Mouse (Mus musculus): ENCODE measurements around the gene Plxna2. TPM values are rescaled to one million over a fixed set of nuclear protein-coding genes. Genes with fewer than 3 reads are reported as not detected.
A peak's percentile ranks its signal among the peaks of the same experiment; 100 is the strongest.

Gene Plxna2
- polyA plus RNA-seq, 1 experiment from 2014 or later, result 4.0 TPM

DNA sequence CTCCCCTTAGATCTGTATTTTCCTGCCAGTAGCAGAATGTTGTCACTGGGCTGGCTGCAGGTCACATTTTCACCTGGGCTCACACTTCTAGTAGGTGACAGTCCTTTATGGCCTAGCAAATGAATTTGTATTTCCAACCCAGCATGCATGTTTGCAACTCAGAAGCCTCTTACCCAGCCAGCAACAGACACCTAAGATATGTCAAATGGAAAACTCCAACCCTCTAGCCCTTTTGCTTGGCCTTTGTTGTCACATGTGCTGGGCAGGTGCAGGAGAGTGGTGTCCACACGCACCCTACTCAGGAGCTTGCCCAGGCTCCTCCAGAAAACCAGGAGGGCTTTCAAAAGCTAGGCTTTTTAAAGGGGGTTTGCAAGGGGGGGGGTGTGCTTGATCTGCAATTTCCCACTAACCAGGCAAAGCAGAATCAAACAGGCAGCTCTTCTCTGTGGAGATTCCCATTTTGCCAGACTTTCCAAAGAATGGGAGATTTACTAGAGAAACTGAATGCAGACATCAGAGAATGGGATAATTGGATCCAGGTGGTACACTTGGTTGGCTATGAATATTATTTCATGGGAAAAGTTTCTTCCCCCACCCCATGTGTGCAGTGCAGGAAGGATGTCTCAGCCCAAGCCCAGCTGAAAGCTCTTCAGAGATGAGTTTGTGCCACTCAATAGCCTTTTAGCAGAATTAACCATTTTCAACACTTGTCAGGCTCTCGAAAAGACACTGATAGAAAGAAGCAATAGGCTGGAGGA, 127.3 kb downstream of the Plxna2 start:
- Histone ChIP-seq H3K4me1 (ENCODE audit: control insufficient read depth, insufficient read depth, low read length) (peaks cover 6% of the 10 kb centered on the region), H3K9me3 (ENCODE audit: control insufficient read depth, low read length) (no peaks in the 10 kb centered on the region), H3K36me3 (ENCODE audit: control insufficient read depth, insufficient read depth, low read length) (no peaks in the 10 kb centered on the region), H3K27me3 (ENCODE audit: control insufficient read depth, insufficient read depth, low read length) (no peaks in the 10 kb centered on the region), H3K4me2 (ENCODE audit: low read depth, severe bottlenecking) (no peak overlapping the region), H3K9ac (ENCODE audit: low read length) (no peak overlapping the region), H3K4me3 (ENCODE audit: low read depth, low read length) (no peak overlapping the region), H3K27ac (replicated peaks; ENCODE audit: low read depth, low read length) (no peak overlapping the region)
- no peak for ATAC-seq (ENCODE audit: insufficient number of reproducible peaks, low FRiP score, low TSS enrichment, low read depth)
- no peak for DNase-seq (ENCODE audit: low spot score)
- 66% methylated on average over 2 of the region's 2 CpGs for WGBS

DNA sequence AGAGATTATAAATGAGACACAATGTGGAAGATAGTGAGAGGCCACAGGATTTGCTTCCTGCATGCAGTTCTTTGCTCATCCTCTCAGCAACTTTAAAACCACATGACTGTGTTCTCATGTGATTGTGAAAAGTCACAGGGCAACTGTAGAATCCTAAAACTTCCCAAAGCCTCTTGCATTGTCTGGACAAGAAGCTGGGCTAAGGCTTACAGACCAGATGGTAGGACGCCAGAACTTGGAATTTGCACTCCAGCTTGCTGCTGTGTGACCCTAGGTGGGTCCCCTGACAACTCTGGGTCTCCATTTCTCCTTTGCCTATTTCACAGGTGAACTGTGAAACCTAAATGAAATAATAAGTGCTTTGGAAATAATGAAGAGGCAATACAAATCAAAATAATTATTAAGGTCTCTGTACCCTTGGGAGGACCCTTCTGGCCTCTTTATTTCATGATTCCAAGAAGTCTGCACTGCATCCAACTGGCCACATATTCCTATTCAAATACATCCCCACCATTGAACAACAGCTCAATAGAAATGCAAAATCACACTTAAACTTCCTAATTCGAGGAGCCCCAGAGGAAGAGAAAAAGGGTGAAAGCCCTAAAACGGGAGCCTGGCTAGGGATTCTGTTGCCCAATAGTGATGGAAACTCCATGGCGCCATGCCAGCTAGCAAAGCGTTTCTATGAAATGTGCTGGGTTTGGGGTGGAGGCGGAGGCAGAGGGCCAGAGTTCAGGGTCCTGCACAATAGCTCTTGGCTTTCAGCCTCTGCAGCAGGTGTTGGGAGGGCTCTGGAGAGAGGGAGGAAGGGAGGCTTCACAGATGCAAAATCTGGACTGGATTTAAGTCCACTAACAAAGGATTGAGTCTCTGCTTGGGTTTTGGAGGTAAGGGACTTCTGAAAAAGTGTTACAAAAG, 128.6 kb downstream of the Plxna2 start:
- WGBS, result 51% methylated on average over 6 of the region's 6 CpGs
- Histone ChIP-seq H3K27ac (replicated peaks; ENCODE audit: low read depth, low read length) (no peak overlapping the region), H3K36me3 (ENCODE audit: control insufficient read depth, insufficient read depth, low read length) (no peaks in the 10 kb centered on the region), H3K9me3 (ENCODE audit: control insufficient read depth, low read length) (no peaks in the 10 kb centered on the region), H3K4me1 (ENCODE audit: control insufficient read depth, insufficient read depth, low read length) (peaks cover 6% of the 10 kb centered on the region), H3K27me3 (ENCODE audit: control insufficient read depth, insufficient read depth, low read length) (no peaks in the 10 kb centered on the region), H3K4me2 (ENCODE audit: low read depth, severe bottlenecking) (no peak overlapping the region), H3K9ac (ENCODE audit: low read length) (no peak overlapping the region), H3K4me3 (ENCODE audit: low read depth, low read length) (no peak overlapping the region)
- ATAC-seq (ENCODE audit: insufficient number of reproducible peaks, low FRiP score, low TSS enrichment, low read depth) (0 out of 2 replicates have a peak, but pooled peaks have one; percentile 50), DNase-seq (ENCODE audit: low spot score) (peak; percentile 29)

DNA sequence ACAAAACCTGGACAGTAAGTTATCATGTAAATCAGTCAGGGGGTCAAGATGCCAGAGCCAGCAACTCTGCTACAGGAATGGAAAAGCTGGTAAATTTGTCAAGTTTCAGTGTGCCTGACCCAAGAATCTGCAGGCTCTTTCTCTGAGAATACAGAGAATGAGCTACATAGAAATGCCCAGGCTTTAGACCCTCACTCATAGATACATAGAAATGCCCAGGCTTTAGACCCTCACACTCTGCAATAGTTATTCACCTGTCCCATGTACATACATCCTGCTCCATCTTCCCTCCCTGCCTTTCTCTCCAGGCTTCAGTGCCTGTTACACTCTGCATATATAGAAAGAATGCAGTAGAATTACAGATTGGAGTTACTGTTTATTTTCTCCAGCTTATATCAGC, 129.2 kb downstream of the Plxna2 start:
- no peak overlapping the region for H3K27ac ChIP-seq (replicated peaks; ENCODE audit: low read depth, low read length)
- no peaks in the 10 kb centered on the region for H3K9me3 ChIP-seq (ENCODE audit: control insufficient read depth, low read length)
- no peaks in the 10 kb centered on the region for H3K36me3 ChIP-seq (ENCODE audit: control insufficient read depth, insufficient read depth, low read length)
- H3K27me3 ChIP-seq (ENCODE audit: control insufficient read depth, insufficient read depth, low read length), result no peaks in the 10 kb centered on the region
- H3K4me3 ChIP-seq (ENCODE audit: low read depth, low read length), result no peak overlapping the region
- peaks cover 6% of the 10 kb centered on the region for H3K4me1 ChIP-seq (ENCODE audit: control insufficient read depth, insufficient read depth, low read length)
- H3K4me2 ChIP-seq (ENCODE audit: low read depth, severe bottlenecking), result no peak overlapping the region
- no peak for ATAC-seq (ENCODE audit: insufficient number of reproducible peaks, low FRiP score, low TSS enrichment, low read depth)
- no peak overlapping the region for H3K9ac ChIP-seq (ENCODE audit: low read length)
- no peak for DNase-seq (ENCODE audit: low spot score)

DNA sequence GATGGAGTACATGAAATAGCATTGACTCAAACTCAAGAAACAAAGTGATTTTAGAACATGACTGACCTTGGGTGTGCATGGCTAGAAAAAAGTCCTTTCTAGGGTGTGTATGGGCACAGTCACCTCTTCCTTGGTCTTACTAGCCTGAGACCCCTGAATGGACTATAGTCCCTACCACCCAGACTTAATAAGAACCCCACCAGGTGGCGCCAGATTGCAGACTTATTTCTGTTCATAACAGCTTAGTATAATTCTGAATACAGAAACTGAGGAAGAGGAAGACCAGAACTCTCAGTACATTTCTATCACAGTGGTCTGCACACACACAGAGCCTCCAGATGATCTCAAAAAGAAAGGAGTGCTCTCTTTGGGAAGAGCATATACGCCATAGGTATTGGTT, 135.2 kb downstream of the Plxna2 start:
- no peak overlapping the region for H3K4me3 ChIP-seq (ENCODE audit: low read depth, low read length)
- H3K4me2 ChIP-seq (ENCODE audit: low read depth, severe bottlenecking), result no peak overlapping the region
- no peaks in the 10 kb centered on the region for H3K9me3 ChIP-seq (ENCODE audit: control insufficient read depth, low read length)
- no peaks in the 10 kb centered on the region for H3K27me3 ChIP-seq (ENCODE audit: control insufficient read depth, insufficient read depth, low read length)
- WGBS, result 52% methylated on average over 2 of the region's 2 CpGs
- H3K9ac ChIP-seq (ENCODE audit: low read length), result no peak overlapping the region
- 0 out of 2 replicates have a peak, but pooled peaks have one; percentile 54 for ATAC-seq (ENCODE audit: insufficient number of reproducible peaks, low FRiP score, low TSS enrichment, low read depth)
- DNase-seq (ENCODE audit: low spot score), result peak; percentile 68
- H3K36me3 ChIP-seq (ENCODE audit: control insufficient read depth, insufficient read depth, low read length), result no peaks in the 10 kb centered on the region
- H3K27ac ChIP-seq (replicated peaks; ENCODE audit: low read depth, low read length), result no peak overlapping the region
- no peaks in the 10 kb centered on the region for H3K4me1 ChIP-seq (ENCODE audit: control insufficient read depth, insufficient read depth, low read length)

DNA sequence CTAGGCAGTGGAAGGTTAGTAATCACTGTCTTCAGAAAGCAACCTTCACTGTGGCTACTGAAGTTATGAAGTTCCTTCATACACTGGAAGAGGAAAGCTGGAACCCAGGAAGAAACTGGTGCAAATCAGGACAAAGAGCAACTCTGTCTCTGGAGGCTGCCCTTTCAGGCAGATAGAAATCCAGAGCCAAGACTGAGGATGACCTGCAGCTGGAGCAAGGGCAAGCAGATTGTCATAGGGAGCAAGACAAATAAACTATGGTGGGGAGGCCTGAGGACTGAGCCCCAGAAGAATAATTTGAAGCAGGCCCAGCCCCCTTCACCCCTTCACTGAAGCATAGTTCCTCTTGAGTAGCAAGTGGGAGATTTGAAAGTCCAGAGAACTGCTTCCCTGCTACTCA, 138.0 kb downstream of the Plxna2 start:
- ATAC-seq (ENCODE audit: insufficient number of reproducible peaks, low FRiP score, low TSS enrichment, low read depth) (no peak), DNase-seq (ENCODE audit: low spot score) (no peak)
- Histone ChIP-seq H3K36me3 (ENCODE audit: control insufficient read depth, insufficient read depth, low read length) (no peaks in the 10 kb centered on the region), H3K4me3 (ENCODE audit: low read depth, low read length) (no peak overlapping the region), H3K27ac (replicated peaks; ENCODE audit: low read depth, low read length) (no peak overlapping the region), H3K27me3 (ENCODE audit: control insufficient read depth, insufficient read depth, low read length) (no peaks in the 10 kb centered on the region), H3K4me1 (ENCODE audit: control insufficient read depth, insufficient read depth, low read length) (no peaks in the 10 kb centered on the region), H3K9ac (ENCODE audit: low read length) (no peak overlapping the region), H3K9me3 (ENCODE audit: control insufficient read depth, low read length) (no peaks in the 10 kb centered on the region), H3K4me2 (ENCODE audit: low read depth, severe bottlenecking) (no peak overlapping the region)

DNA sequence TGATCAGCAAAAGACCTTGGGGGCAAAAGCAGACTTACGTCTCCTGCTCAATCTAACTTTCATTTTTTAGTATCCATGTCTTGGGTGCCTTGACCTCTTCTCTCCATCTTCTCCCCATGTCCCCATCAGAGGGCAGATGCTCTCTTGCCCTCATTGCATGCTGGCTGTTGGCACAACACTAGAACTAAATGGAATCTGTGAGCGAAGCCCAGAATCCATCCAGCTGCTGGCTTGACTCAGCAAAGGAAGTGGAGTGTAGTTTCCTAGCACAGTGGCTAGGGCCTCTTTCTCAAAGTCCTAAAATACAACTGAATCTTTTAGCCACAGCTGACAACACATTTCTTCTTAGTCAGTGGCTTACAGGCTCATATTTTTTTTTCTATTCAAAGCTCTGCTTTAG, 138.4 kb downstream of the Plxna2 start:
- H3K36me3 ChIP-seq (ENCODE audit: control insufficient read depth, insufficient read depth, low read length), result no peaks in the 10 kb centered on the region
- no peak for DNase-seq (ENCODE audit: low spot score)
- H3K4me2 ChIP-seq (ENCODE audit: low read depth, severe bottlenecking), result no peak overlapping the region
- no peak overlapping the region for H3K4me3 ChIP-seq (ENCODE audit: low read depth, low read length)
- no peaks in the 10 kb centered on the region for H3K4me1 ChIP-seq (ENCODE audit: control insufficient read depth, insufficient read depth, low read length)
- WGBS, result 87% methylated on average over 2 of the region's 2 CpGs
- H3K9me3 ChIP-seq (ENCODE audit: control insufficient read depth, low read length), result no peaks in the 10 kb centered on the region
- ATAC-seq (ENCODE audit: insufficient number of reproducible peaks, low FRiP score, low TSS enrichment, low read depth), result no peak
- H3K27ac ChIP-seq (replicated peaks; ENCODE audit: low read depth, low read length), result no peak overlapping the region
- no peak overlapping the region for H3K9ac ChIP-seq (ENCODE audit: low read length)
- no peaks in the 10 kb centered on the region for H3K27me3 ChIP-seq (ENCODE audit: control insufficient read depth, insufficient read depth, low read length)

DNA sequence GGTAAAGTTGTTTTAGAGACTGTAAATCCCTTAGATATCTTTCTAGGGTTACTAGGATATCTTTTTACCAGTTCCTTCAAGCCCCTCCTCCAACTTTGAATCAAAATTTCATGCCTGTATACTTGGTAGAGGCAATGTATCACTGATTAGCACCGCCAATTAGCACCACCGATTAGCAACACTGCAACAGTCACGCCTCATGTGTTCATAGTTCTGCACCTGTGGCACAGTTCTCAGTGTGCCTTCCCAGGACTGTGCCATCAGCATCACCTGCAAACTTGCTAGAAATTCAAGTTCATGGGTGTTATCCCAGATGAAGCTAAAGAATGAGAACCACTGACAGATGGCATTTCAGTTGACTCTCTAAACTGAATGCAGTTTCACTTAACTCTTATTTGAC, 138.8 kb downstream of the Plxna2 start:
- H3K4me3 ChIP-seq (ENCODE audit: low read depth, low read length), result no peak overlapping the region

DNA sequence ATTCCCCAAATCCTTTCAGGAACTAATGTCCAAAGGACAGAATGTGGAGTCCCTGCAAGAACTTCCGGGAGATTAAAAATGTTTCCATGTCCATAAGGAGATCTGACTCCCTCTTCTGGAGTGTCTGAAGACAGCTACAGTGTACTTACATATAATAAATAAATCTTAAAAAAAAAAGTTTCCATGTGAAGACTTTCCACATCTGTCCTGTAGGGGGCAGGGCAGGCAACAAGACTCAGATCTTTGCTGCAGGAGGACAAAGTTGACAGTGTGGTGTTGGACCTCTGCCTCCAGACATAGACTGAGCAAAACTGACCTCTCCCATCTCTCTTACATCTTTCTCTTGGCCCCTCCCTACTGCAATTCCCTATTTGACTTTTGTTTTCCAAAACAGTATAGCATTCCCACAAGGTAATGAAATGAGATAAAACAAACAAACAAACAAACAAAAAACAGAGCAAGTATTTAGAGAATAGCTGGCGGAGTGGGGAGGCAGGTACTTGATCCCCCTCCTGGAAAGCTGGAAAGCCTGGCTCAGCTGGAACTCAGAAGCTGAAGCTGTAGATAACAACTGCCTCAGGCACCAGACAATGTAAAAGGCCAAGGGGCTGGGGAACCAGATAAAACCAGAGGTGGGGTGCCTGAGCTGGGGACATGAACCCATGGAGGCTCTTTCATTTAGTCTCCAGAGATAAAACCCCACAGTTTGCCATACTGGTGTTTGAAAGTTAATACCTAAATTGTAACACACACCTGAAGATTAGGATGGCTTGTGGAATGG, 143.6 kb downstream of the Plxna2 start:
- no peak overlapping the region for H3K27ac ChIP-seq (replicated peaks; ENCODE audit: low read depth, low read length)
- ATAC-seq (ENCODE audit: insufficient number of reproducible peaks, low FRiP score, low TSS enrichment, low read depth) (no peak), DNase-seq (ENCODE audit: low spot score) (peak; percentile 32)
- no peaks in the 10 kb centered on the region for H3K36me3 ChIP-seq (ENCODE audit: control insufficient read depth, insufficient read depth, low read length)
- no peaks in the 10 kb centered on the region for H3K4me1 ChIP-seq (ENCODE audit: control insufficient read depth, insufficient read depth, low read length)
- H3K4me3 ChIP-seq (ENCODE audit: low read depth, low read length), result no peak overlapping the region
- H3K4me2 ChIP-seq (ENCODE audit: low read depth, severe bottlenecking), result no peak overlapping the region
- H3K27me3 ChIP-seq (ENCODE audit: control insufficient read depth, insufficient read depth, low read length), result no peaks in the 10 kb centered on the region
- H3K9me3 ChIP-seq (ENCODE audit: control insufficient read depth, low read length), result no peaks in the 10 kb centered on the region
- H3K9ac ChIP-seq (ENCODE audit: low read length), result no peak overlapping the region
- 91% methylated on average over 2 of the region's 2 CpGs for WGBS

More for the DNA sequence above, 138.8 kb downstream of the Plxna2 start:
- H3K36me3 ChIP-seq (ENCODE audit: control insufficient read depth, insufficient read depth, low read length), result no peaks in the 10 kb centered on the region
- no peak overlapping the region for H3K27ac ChIP-seq (replicated peaks; ENCODE audit: low read depth, low read length)
- DNase-seq (ENCODE audit: low spot score) (no peak), ATAC-seq (ENCODE audit: insufficient number of reproducible peaks, low FRiP score, low TSS enrichment, low read depth) (no peak)
- 86% methylated on average over 3 of the region's 3 CpGs for WGBS
- H3K27me3 ChIP-seq (ENCODE audit: control insufficient read depth, insufficient read depth, low read length), result no peaks in the 10 kb centered on the region
- H3K9ac ChIP-seq (ENCODE audit: low read length), result no peak overlapping the region
- no peak overlapping the region for H3K4me2 ChIP-seq (ENCODE audit: low read depth, severe bottlenecking)
- no peaks in the 10 kb centered on the region for H3K4me1 ChIP-seq (ENCODE audit: control insufficient read depth, insufficient read depth, low read length)
- H3K9me3 ChIP-seq (ENCODE audit: control insufficient read depth, low read length), result no peaks in the 10 kb centered on the region
